Mouse (Mus musculus) neural tube, postnatal 0 days (tissue): ENCODE data around the gene Ofcc1. TPM values are rescaled to one million over a fixed set of nuclear protein-coding genes. Genes with fewer than 3 reads are reported as not detected.

Experiments used
- polyA plus RNA-seq: library from polyadenylated mRNA; unstranded; fragments of >200 nt; fragmentation: Nextera tagmentation; extraction: Ambion mirVana; gene quantifications from 2 replicates; pipeline ENCODE4 v1.2.1, GENCODE M21; 2015

Ofcc1 gene
- 0.52 TPM in 1 of 2 replicates, not detected in the other for polyA plus RNA-seq

GRCm38 (mm10) chr13:40361288-40361687 lies at the start of gene Ofcc1:
Gene Ofcc1, minus strand, starts transcription at chr13:40361450.

